ENCODE assay signal across 34 mouse cellular contexts in the genomic region with DNA sequence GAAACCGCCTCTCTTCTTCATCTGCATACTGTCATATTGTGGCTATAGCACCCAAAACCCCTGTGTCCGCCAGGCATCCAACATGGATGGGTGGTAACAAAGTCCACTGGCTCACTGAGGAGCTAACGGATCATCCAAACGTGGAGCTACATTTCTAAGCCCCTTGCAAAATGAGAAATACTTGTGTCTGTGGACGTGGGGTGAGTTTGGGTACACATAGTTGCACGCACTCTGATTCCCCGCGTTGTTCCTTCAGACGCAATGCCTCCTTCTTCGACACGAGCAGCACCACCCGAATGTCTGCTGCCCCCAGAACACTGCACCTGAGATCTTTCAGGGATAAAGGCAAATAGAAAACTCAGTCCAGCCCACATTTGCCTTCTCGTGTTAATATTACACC. TPM values are rescaled to one million over a fixed set of nuclear protein-coding genes. Genes with fewer than 3 reads are reported as not detected.
DNase-seq lines count a peak whose midpoint lies in the region; ATAC-seq lines count a peak whose summit lies in the region.
"Had no signal": no experiment of that assay in that cellular context is flagged by ENCODE, and none has a peak within 500 bp of the region (broad histone marks: within the 10 kb centered on the region; RNA-seq: fewer than 3 reads in every experiment).

No protein-coding gene starts in this region.

- no peaks in the 10 kb centered on the region for H3K27me3 ChIP-seq in heart, embryonic 10.5 days (ENCODE audit: insufficient read depth, poor library complexity, severe bottlenecking)
- no peaks in the 10 kb centered on the region for H3K27me3 ChIP-seq in heart, embryonic 15.5 days
- H3K27me3 ChIP-seq in limb, embryonic 12.5 days: no peaks in the 10 kb centered on the region
- no peaks in the 10 kb centered on the region for H3K27me3 ChIP-seq in limb, embryonic 10.5 days (ENCODE audit: low read depth, poor library complexity, severe bottlenecking)
- H3K27me3 ChIP-seq: embryonic facial prominence, embryonic 12.5 days; neural tube, embryonic 12.5 days; Patski had no signal

- no peak for DNase-seq in heart, embryonic 10.5 days (ENCODE audit: low spot score)
- DNase-seq in heart, postnatal 10 days: no peak
- DNase-seq in heart, adult 8-10 months (ENCODE audit: low spot score): no peak
- DNase-seq in limb, embryonic 10.5 days (ENCODE audit: low spot score): no peak
- DNase-seq in spleen, postnatal 36 days (ENCODE audit: low spot score in 2 of 2): no peak
- DNase-seq: adrenal gland, postnatal 10 days; cerebellum, adult 8-10 months; cerebellum, postnatal 25 days; embryo, embryonic 11 days; gastrocnemius, postnatal 14 days; kidney, adult 18-20 months; kidney, postnatal 10 days; liver; lung, adult 2 months; lung, postnatal 14 days; right cerebral cortex, adult 18-20 months; spleen, adult 18-20 months; thymus, adult 18-20 months; thymus, postnatal 25 days had no signal

- no peaks in the 10 kb centered on the region for H3K9me3 ChIP-seq in heart, embryonic 10.5 days
- no peaks in the 10 kb centered on the region for H3K9me3 ChIP-seq in heart, embryonic 15.5 days (replicated peaks)
- no peaks in the 10 kb centered on the region for H3K9me3 ChIP-seq in limb, embryonic 12.5 days
- no peaks in the 10 kb centered on the region for H3K9me3 ChIP-seq in limb, embryonic 10.5 days (replicated peaks)
- H3K9me3 ChIP-seq: embryonic facial prominence, embryonic 12.5 days; midbrain, embryonic 10.5 days; neural tube, embryonic 12.5 days had no signal

- no peak overlapping the region for H3K4me3 ChIP-seq in heart, embryonic 10.5 days
- H3K4me3 ChIP-seq in heart, embryonic 15.5 days: no peak overlapping the region
- no peak overlapping the region for H3K4me3 ChIP-seq in limb, embryonic 12.5 days (replicated peaks)
- no peak overlapping the region for H3K4me3 ChIP-seq in limb, embryonic 10.5 days
- H3K4me3 ChIP-seq: embryonic facial prominence, embryonic 12.5 days; layer of hippocampus, adult 2 months; left cerebral cortex, adult 2 months; midbrain, embryonic 10.5 days; myocyte; neural tube, embryonic 12.5 days had no signal

- peaks cover 27% of the 10 kb centered on the region; the same call in 1 of the 2 replicates for H3K36me3 ChIP-seq in heart, embryonic 10.5 days
- H3K36me3 ChIP-seq in heart, embryonic 15.5 days: peaks cover 8% of the 10 kb centered on the region; the same call in 1 of the 2 replicates
- H3K36me3 ChIP-seq in limb, embryonic 12.5 days: peaks cover 26% of the 10 kb centered on the region
- peaks cover 21% of the 10 kb centered on the region for H3K36me3 ChIP-seq in limb, embryonic 10.5 days
- H3K36me3 ChIP-seq: midbrain, embryonic 10.5 days; neural tube, embryonic 12.5 days had no signal

- no peak overlapping the region for H3K9ac ChIP-seq in heart, embryonic 15.5 days
- H3K9ac ChIP-seq in limb, embryonic 12.5 days (replicated peaks): no peak overlapping the region
- H3K9ac ChIP-seq: embryonic facial prominence, embryonic 12.5 days; liver, embryonic 14.5 days; neural tube, embryonic 12.5 days had no signal

- 0 out of 2 replicates have a peak overlapping the region, but pooled peaks have one; percentile 29 for H3K27ac ChIP-seq in heart, embryonic 10.5 days
- H3K27ac ChIP-seq in heart, embryonic 15.5 days: no peak overlapping the region
- no peak overlapping the region for H3K27ac ChIP-seq in limb, embryonic 12.5 days
- no peak overlapping the region for H3K27ac ChIP-seq in limb, embryonic 10.5 days
- H3K27ac ChIP-seq: embryonic facial prominence, embryonic 12.5 days; layer of hippocampus, adult 2 months; left cerebral cortex, adult 2 months; liver, embryonic 14.5 days; midbrain, embryonic 10.5 days; neural tube, embryonic 12.5 days; stomach, postnatal 0 days had no signal

- peak overlapping the region; percentile 74; the same call in 1 of the 2 replicates for H3K4me2 ChIP-seq in heart, embryonic 15.5 days
- 0 out of 2 replicates have a peak overlapping the region, but pooled peaks have one; percentile 75 for H3K4me2 ChIP-seq in limb, embryonic 12.5 days
- H3K4me2 ChIP-seq: embryonic facial prominence, embryonic 12.5 days; neural tube, embryonic 12.5 days had no signal

- peaks cover 75% of the 10 kb centered on the region for H3K4me1 ChIP-seq in heart, embryonic 10.5 days
- peaks cover 68% of the 10 kb centered on the region for H3K4me1 ChIP-seq in heart, embryonic 15.5 days (replicated peaks)
- peaks cover 65% of the 10 kb centered on the region for H3K4me1 ChIP-seq in limb, embryonic 12.5 days (replicated peaks)
- peaks cover 33% of the 10 kb centered on the region for H3K4me1 ChIP-seq in limb, embryonic 10.5 days

- intact Hi-C loops in heart, postnatal 10 days (cut with DNase I): no loop called here

- 88% methylated on average over 13 of the region's 13 CpGs for WGBS in heart, embryonic 10.5 days
- 86% methylated on average over 13 of the region's 13 CpGs for WGBS in heart, embryonic 15.5 days
- WGBS in limb, embryonic 12.5 days: 93% methylated on average over 13 of the region's 13 CpGs
- 92% methylated on average over 13 of the region's 13 CpGs for WGBS in limb, embryonic 10.5 days

- ATAC-seq in heart, embryonic 15.5 days (replicated peaks; ENCODE audit: insufficient number of reproducible peaks, insufficient read depth, low FRiP score, low read depth): no peak
- no peak for ATAC-seq in limb, embryonic 12.5 days (ENCODE audit: insufficient number of reproducible peaks, insufficient read depth, low FRiP score, low TSS enrichment, low read depth)
- ATAC-seq: forebrain, embryonic 14.5 days; hindbrain, embryonic 16.5 days; midbrain, embryonic 16.5 days; Patski had no signal

RNA-seq across cellular contexts. Expression of a gene that starts 4.9 kb away (rescaled TPM):
- polyA plus RNA-seq in heart, embryonic 10.5 days (2016; fragmentation: Nextera tagmentation; extraction: Ambion mirVana): 33.5 and 36.3 TPM in 2 replicates
- total RNA-seq in heart, postnatal 10 days (2021): 10 to 100 TPM; 40.0 to 42.0 TPM
- 26.7 and 33.6 TPM in 2 replicates for polyA plus RNA-seq in heart, embryonic 15.5 days (2015; fragmentation: Nextera tagmentation; extraction: Ambion mirVana)
- total RNA-seq in heart, adult 8-10 months (2022): 10 to 100 TPM; 21.8 to 23.8 (median 23.2) TPM
- 26.4 and 30.7 TPM in 2 replicates for polyA plus RNA-seq in limb, embryonic 12.5 days (2016; fragmentation: Nextera tagmentation; extraction: Ambion mirVana)
- polyA plus RNA-seq in limb, embryonic 10.5 days (2016; fragmentation: Nextera tagmentation; extraction: Ambion mirVana): 9.6 and 17.2 TPM in 2 replicates
- total RNA-seq: MEL had no signal
